Mouse (Mus musculus) MEL-GATA-1-ER (cell line): ENCODE data around the gene Lsamp.

Experiments used
- DNase-seq: peaks from one replicate; pipeline ENCODE4 v3.0.0-alpha.2; 2012; ENCODE audit warnings: low read depth; ENCODE audit errors: extremely low read depth

Gene Lsamp

DNA sequence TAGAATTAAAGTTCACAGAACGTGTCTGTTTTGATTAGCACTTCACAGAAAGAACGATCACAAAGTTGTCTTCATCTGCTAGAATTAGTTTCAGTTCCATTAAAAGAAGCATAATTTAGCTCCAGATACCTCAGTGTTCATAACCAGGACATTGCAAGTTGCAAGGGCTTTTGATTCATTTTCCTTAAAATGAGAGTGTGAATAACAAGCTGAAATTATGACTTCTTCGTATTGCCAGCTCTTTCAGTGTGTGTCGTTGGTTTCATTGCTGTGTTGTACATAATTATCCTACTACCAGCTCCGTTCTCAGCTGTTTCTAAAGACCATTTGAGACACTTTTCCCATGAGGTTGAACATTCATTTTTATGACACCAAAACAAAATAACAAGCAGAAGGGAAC lies 672.2 kb downstream of the Lsamp start:
- DNase-seq: no peak

DNA sequence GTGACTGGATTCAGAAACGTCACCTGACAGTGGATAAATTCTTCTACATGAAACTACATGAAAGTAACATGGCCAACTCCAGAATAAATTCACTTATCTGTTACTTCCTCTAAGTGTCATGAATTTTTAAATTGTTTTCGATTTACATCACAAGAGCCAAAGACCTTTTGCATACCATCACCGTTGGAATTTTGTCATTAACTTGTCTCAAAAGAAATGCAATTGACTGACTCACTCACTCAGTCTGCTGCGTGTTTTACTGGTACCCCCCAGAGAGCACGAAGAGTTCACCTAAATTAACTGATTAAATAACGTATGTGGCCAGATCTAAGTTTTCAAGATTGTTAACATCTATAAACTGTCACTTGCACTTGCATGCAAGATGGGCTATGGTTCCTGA lies 672.7 kb downstream of the Lsamp start:
- DNase-seq: no peak

GRCm38 (mm10) chr16:40685531-40685930 lies 701.4 kb downstream of the Lsamp start:
- no peak for DNase-seq

DNA sequence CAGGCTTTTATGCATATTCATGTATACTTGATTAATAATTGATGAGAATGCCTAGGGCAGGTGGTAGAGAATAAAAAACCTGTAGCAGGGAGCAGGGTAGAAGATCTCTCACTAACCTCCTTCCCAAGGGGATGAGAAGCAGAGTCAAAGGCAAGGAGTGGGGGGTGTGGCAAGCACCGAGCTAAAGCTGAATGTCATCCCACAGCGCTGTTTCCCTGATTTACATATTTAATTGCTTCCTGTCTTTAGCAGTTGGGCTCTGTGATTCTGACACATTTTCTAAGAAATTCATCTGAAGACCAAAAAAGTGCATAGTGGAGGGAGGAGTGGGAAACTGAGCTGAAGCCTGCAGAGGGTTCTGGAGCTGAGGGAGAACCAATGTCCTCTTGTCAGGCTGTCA lies 708.1 kb downstream of the Lsamp start:
- no peak for DNase-seq

DNA sequence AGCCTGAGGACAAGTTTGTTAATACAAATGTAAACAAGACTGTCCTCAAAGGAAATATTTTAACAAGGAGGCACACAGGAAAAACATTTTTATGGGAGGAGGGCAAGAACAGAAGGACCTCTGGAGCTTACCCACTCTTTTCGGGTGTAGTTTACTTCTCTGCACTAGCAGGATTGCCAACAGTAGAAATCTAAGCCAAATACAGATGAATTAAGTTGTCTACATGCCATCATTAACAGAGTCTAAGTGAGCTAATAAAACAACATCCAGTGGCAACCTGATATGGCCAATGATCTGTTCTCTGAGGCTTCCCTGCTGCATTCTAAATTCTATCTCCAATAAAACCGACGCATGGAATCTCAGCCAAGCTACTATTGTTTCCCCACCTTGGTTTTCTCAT lies 713.1 kb downstream of the Lsamp start:
- DNase-seq: no peak

- no peak for DNase-seq
These were observed 724.4 kb downstream of the Lsamp start for GRCm38 (mm10) chr16:40708558-40708957.

DNA sequence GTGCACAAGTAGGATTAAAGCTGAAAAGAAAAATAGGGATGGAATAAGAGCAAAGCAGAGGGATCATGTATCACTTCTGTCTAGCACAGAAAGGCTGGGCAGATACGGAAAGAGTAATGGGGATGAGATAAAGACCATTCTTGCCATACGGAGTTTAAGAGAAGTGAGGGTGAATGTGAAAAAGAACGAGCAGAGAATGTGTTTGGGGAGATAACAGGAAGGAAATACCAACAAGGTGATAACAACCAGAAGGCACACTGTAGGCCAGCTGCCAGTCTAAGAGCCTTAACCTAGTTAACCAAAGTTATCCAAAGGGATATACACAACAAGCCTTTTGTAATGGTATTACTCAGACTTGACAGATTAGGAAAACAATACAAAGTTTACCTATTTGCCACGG lies 725.4 kb downstream of the Lsamp start:
- DNase-seq: peak; percentile 40

DNA sequence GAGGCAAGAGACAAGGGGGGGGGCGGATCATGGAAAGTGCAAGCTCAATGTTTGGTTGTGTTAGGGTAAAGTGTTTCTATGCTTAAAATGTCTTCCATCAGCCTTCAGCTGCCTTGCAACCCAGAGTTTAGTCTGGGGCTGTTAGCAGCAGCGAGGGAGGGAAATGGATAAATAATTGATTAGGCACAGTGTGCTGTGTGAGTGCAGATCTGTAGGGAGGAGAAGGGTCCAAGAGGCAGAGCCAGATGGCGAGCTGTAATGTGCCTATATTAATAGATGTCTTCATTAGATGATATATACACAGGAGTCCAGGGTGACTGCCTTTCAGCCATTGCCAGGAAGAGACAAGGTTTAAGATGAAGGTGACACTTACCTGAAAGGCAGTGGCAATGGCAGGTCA lies 725.9 kb downstream of the Lsamp start:
- DNase-seq: no peak

DNA sequence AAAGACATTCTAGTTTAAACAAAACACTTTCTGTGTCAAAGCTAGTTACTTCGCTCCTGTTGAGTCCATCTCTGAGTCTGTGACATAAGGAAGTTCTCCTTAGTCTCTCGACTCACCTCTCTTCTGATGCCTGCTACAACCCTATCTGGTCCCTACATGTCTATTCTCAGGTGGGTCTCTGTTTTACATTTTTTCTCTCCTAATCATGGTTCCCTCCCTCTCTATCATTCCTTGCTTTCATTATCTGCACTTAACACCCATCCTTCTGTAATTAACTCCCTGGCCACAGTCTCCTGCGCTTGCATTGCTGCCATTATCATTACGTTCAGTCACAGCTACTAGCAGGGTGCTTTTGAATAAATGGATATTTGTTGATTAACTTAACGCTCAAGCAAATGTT lies 726.3 kb downstream of the Lsamp start:
- DNase-seq: peak; percentile 9

GRCm38 (mm10) chr16:40713725-40714124 lies 729.6 kb downstream of the Lsamp start:
- DNase-seq: no peak

DNA sequence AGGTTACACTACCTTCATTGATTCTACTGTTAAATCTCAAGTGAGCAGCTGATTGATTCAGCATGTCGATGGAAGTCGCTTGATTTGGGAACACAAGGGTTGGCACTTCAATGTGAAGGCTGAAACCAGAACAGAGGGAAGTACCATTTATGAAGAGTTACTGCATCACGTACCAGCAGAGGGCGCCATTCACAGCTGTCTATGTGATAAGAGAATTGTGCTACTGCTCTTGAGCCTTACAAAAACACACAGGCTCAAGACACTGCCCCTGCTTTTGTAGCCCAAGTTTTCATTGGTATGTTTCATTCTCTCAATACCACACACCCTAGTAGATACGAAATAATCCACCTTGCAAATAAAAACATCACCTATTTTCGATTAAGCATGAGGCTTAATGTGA lies 754.9 kb downstream of the Lsamp start:
- DNase-seq: peak; percentile 13

DNA sequence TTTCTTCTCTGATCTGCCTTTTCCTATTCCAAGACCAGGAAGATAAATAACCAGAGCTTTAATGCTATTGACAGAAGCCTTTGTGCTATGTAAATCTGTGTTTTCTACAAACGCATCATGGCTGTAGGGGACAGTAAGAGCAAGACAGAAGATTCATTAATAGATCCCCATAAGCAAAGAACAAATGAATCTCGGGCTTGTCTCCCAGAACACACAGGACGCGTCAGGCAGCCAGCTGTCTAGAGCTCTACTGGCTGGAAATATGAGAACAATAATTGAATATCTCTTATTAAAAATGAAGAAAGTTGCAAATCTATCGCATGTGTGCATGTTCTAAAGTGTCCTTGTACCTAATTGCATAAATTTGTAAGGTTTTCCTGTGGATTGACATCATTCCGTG lies 755.6 kb downstream of the Lsamp start:
- DNase-seq: no peak

DNA sequence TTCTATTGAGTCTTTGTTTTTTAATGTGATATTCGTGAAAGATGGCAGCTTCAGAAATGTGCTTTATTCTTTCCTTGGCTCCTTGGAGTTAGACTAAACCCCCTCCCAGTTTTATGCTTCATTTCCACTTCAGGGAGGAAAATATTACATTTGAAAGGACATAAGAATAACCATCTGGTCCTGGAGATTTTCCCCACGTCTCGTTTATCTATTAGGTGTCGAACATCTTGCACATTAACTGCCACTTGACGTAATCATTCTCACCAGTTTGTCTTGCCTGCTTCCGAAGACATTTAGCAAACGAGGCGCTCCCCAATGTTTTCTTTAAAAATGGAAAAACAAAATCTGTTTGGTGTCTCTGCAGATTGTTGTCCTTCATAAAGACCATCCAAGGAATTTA lies 756.1 kb downstream of the Lsamp start:
- DNase-seq: no peak

DNA sequence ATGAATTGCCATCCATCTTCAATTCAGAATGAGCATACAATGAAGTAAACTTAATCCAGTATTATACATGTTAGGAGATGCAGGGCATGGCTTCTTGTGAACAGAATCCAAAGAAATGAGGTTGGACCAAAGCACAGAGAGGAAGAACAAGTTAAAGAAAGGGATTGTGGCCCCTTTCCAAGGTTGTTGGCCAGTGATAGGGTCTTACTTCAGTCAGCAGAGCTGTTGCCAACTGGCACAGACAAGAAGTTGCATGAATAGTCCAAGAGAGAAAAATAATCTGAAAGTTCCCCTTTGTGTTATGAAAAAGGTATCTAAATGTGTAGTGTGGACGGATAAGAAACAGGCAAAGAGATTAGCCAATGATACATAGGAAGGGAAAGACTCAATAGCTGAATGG lies 843.0 kb downstream of the Lsamp start:
- DNase-seq: no peak

- DNase-seq: no peak
These were observed 847.4 kb downstream of the Lsamp start for GRCm38 (mm10) chr16:40831536-40831935.

DNA sequence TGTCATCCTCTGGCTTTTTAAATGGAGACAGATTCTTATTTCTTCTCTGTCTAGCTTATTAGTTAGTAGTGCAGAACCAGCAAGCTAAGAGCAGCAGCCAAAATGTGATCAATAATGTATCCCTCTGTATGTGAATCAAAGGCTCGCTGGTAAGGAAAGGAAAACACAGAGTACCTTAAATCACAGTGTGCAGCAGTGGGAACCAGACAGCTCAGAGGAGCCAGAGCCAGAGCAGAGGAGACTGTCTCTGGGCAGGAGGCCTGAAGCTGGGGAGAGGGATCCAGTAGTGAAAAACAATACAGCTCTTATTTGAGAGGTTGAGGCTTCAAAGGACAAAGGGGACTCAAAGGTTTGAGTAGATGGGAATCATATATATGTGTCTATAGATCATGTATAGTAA lies 857.6 kb downstream of the Lsamp start:
- DNase-seq: no peak

- DNase-seq: no peak
These were observed 882.6 kb downstream of the Lsamp start for GRCm38 (mm10) chr16:40866733-40867132.

GRCm38 (mm10) chr16:40878301-40878700 lies 894.1 kb downstream of the Lsamp start:
- DNase-seq: no peak

GRCm38 (mm10) chr16:40881942-40882341 lies 897.8 kb downstream of the Lsamp start:
- no peak for DNase-seq

DNA sequence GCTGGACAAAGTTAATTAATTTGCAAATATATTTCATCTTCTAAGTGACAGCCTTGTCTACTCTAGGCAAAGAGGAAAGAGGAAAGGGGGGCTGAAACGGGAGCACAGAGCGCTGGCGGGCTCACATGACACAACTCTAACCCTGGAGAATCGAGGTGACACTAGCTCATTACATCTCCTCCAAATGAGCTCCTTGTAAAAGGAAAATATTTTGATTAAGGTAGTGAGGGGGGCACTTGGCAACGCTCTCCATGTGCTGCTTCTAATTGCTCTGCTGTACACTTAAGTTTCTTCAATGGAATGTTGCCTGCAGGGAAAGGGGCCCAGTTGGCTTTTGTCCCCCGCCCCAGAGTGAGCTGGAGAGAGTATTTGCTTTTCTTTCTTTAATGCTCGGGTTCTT lies 907.2 kb downstream of the Lsamp start:
- DNase-seq: no peak

DNA sequence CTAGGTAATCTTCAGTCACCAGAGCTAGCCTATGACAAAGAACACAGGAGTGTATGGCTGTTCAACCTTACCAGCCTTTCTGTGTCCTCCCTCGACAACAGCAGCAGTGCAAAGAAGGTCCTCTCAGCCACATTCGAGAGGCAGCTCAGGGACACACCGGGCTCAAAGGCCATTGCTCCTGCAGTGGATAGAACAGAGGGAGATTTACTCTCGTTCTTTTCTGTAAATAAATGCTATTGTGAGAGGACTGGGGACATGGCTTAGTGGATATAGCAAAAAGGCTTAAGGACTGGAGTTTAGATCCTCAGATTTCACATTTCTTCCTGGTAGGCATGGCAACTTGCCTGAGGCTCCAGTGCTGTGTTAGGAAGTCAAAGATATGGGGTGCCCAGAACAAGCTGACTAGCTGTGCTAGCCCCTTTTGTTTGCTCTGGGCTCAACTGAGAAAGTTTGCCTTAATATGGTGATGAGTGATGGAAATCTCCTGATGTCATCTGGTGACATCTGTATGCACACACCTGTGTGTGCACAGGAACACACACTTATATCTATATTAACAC lies 913.7 kb downstream of the Lsamp start:
- no peak for DNase-seq

GRCm38 (mm10) chr16:40907892-40908291 lies 923.7 kb downstream of the Lsamp start:
- DNase-seq: no peak

GRCm38 (mm10) chr16:40914141-40914540 lies 930.0 kb downstream of the Lsamp start:
- DNase-seq: no peak

DNA sequence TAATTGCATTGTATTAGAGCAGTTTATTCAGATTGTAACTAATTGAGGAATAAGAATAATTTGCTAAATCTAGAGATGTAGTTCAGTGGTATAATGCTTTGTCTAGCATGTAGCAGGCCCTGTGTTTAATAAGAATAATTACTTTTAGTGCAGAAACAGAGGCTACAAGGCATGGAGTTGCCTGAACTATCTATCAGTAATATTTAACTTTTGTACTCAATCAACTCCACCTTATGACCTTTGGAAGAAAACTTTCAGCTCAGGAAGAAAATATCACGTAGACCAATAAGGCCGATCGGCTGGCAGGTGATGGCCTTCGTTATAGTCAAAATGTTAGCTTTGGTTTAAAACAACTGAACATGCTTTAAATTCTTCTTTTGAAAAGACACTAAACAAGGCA lies 946.4 kb downstream of the Lsamp start:
- DNase-seq: no peak
